Mouse (Mus musculus): ENCODE measurements at regions not wholly inside any gene's neighbourhood (a gene's known extent, or its start where the extent isn't known, plus 50 kb on each side); places are given as distances from the start of the nearest gene placed in this dataset.

- DNase-seq, result peak; percentile 37
Observed at GRCm38 (mm10) chrX:13344701-13345100, 63.9 kb downstream of the Ddx3x start.

GRCm38 (mm10) chrX:13345126-13345525 is 64.4 kb downstream of the Ddx3x start:
- peak; percentile 25 for DNase-seq

GRCm38 (mm10) chrX:13346011-13346631 is 65.4 kb downstream of the Ddx3x start:
- DNase-seq, result peak; percentile 6

GRCm38 (mm10) chrX:13346696-13347026 is 65.9 kb downstream of the Ddx3x start:
- peak; percentile 47 for DNase-seq

GRCm38 (mm10) chrX:13347027-13347840 is 66.5 kb downstream of the Ddx3x start:
- DNase-seq, result peak; percentile 67

GRCm38 (mm10) chrX:13348415-13348814 is 67.6 kb downstream of the Ddx3x start:
- DNase-seq, result no peak

GRCm38 (mm10) chrX:13350461-13350860 is 69.7 kb downstream of the Ddx3x start:
- peak; percentile 25 for DNase-seq

GRCm38 (mm10) chrX:13357149-13357783 is 76.5 kb downstream of the Ddx3x start:
- no peak for DNase-seq

- DNase-seq, result no peak
Observed at GRCm38 (mm10) chrX:13357973-13358372, 77.2 kb downstream of the Ddx3x start.

GRCm38 (mm10) chrX:13360436-13360835 is 79.7 kb downstream of the Ddx3x start:
- DNase-seq, result peak; percentile 15

GRCm38 (mm10) chrX:13370319-13370718 is 89.5 kb downstream of the Ddx3x start:
- no peak for DNase-seq

- no peak for DNase-seq
Observed at GRCm38 (mm10) chrX:13372752-13373151, 92.0 kb downstream of the Ddx3x start.

GRCm38 (mm10) chrX:13386354-13386753 is 79.6 kb upstream of the Nyx start:
- peak; percentile 2 for DNase-seq

GRCm38 (mm10) chrX:13398466-13398865 is 67.4 kb upstream of the Nyx start:
- peak; percentile 15 for DNase-seq

- no peak for DNase-seq
Observed at GRCm38 (mm10) chrX:13412726-13413125, 53.2 kb upstream of the Nyx start.

- DNase-seq, result peak; percentile 10
Observed at GRCm38 (mm10) chrX:13413135-13413534, 52.8 kb upstream of the Nyx start.
